Mouse (Mus musculus): ENCODE data around the gene Tubgcp4.
A peak's percentile ranks its signal among the peaks of the same experiment; 100 is the strongest.
"Not testable (repeated sequence)": the region's sequence is repeated elsewhere in the genome, so short reads cannot be mapped to it uniquely, and the experiment has no call there.

Tubgcp4 gene

GRCm38 (mm10) chr2:121170481-121170971 is at the start of gene Tubgcp4:
Tubgcp4 (plus strand) TSS chr2:121170654.
- Histone ChIP-seq H3K27me3 (ENCODE audit: control insufficient read depth, insufficient read depth, low read length, poor library complexity, severe bottlenecking) (no peaks in the 10 kb centered on the region), H3K36me3 (ENCODE audit: control insufficient read depth, insufficient read depth, low read length, poor library complexity, severe bottlenecking) (peaks cover 7% of the 10 kb centered on the region; the same call in 1 of the 2 replicates)
- peak; percentile 42 for DNase-seq (ENCODE audit: low read depth, low spot score)

DNA sequence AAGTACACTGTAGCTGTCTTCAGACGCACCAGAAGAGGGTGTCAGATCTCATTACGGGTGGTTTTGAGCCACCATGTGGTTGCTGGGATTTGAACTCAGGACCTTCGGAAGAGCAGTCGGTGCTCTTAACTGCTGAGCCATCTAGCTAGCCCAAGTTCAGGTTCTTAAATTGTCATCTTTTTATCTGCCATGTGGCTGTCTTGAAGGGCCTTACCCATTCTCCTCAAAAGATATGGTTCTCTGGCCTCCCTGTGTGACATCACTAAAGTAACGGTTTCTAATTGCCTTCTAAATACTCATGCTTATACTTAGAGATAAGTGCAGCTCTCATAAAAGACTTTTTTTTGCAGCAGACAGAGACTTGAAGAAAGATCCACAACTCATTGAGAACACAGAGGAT is 44.2 kb upstream of the Tubgcp4 start:
- not testable (repeated sequence) for H3K36me3 ChIP-seq (ENCODE audit: control insufficient read depth, insufficient read depth, low read length, poor library complexity, severe bottlenecking); DNase-seq (ENCODE audit: low read depth, low spot score); H3K27me3 ChIP-seq (ENCODE audit: control insufficient read depth, insufficient read depth, low read length, poor library complexity, severe bottlenecking)

DNA sequence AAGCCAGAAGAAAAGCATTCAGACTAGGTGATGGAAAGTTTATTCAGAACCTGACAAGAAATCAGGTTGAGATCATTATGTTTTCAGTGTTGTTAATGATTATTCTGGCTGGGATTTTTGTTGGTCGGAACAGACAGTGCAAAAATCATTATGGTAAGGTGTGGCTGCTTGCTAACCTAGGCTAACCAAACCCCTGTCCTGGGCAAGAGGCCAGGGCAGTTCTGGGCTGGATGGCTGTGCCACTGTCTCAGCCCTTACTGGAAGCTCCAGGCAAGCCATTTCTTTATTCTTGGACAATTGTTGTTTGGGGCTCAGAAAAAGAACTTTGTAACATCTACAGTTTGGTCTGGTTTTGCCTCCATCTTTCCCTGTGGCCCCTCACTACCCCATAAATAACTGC is 42.9 kb upstream of the Tubgcp4 start:
- no peak for DNase-seq (ENCODE audit: low read depth, low spot score)
- H3K36me3 ChIP-seq (ENCODE audit: control insufficient read depth, insufficient read depth, low read length, poor library complexity, severe bottlenecking), result no peaks in the 10 kb centered on the region
- H3K27me3 ChIP-seq (ENCODE audit: control insufficient read depth, insufficient read depth, low read length, poor library complexity, severe bottlenecking), result no peaks in the 10 kb centered on the region

DNA sequence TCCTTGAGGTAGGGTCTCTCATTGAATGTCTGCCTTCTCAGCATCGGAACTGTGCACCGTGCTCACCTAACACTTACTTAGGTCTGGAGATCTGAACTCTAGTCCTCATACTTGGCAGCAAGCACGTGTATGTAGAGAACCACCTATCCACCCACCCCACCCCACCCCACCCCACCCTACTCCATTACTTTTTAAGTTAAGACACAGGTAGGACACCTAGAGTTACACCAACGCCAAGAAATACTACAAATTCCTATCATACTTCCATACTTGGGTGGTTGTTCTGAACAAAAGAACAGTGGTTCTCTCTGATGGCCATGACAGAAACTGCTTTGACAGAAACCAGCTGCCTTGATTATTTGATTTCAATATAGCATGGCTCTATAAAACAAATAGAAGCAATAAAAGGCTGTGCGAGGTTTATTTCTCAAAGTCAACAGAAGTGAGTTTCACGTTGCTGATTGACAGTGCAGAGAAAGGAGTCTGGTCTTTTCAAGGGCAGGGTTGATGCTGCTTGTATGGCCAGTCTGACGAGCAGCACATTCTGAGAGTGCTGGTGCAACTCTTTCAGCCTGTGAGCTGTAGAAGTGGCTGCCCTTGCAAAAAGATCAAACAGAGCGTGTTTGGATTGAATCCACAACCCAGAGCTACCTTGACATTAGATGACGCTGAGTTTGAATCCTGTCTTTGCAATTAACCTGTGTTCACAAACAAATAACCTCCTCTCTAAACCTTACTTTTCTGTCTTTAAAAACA is 41.4 kb upstream of the Tubgcp4 start:
- no peak for DNase-seq (ENCODE audit: low read depth, low spot score)
- Histone ChIP-seq H3K27me3 (ENCODE audit: control insufficient read depth, insufficient read depth, low read length, poor library complexity, severe bottlenecking) (no peaks in the 10 kb centered on the region), H3K36me3 (ENCODE audit: control insufficient read depth, insufficient read depth, low read length, poor library complexity, severe bottlenecking) (no peaks in the 10 kb centered on the region)

DNA sequence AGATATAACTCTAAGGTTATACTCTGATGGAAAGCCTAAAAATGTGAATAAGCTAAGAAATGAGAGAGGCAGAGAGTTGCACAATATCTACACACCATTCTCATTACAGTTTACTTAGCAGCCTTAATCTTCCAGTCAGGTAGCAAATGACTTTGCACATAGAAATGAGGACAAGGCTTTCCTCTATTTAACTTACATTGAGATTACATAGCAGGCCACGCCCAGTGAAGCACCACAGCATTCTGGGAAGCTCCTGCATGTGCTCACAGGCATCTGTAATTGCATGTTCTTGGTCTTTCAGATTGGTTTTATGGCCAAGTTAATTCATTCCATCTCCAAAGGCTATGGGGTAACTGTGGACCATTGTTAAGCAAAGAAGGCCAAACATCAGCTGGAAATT is 37.6 kb upstream of the Tubgcp4 start:
- no peak for DNase-seq (ENCODE audit: low read depth, low spot score)
- no peaks in the 10 kb centered on the region for H3K27me3 ChIP-seq (ENCODE audit: control insufficient read depth, insufficient read depth, low read length, poor library complexity, severe bottlenecking)

GRCm38 (mm10) chr2:121137371-121137770 is 33.1 kb upstream of the Tubgcp4 start:
- peak; percentile 15 for DNase-seq (ENCODE audit: low read depth, low spot score)
- Histone ChIP-seq H3K36me3 (ENCODE audit: control insufficient read depth, insufficient read depth, low read length, poor library complexity, severe bottlenecking) (no peaks in the 10 kb centered on the region), H3K27me3 (ENCODE audit: control insufficient read depth, insufficient read depth, low read length, poor library complexity, severe bottlenecking) (no peaks in the 10 kb centered on the region)

More for the DNA sequence above, 37.6 kb upstream of the Tubgcp4 start:
- no peaks in the 10 kb centered on the region for H3K36me3 ChIP-seq (ENCODE audit: control insufficient read depth, insufficient read depth, low read length, poor library complexity, severe bottlenecking)

- peak; percentile 6 for DNase-seq (ENCODE audit: low read depth, low spot score)
- Histone ChIP-seq H3K27me3 (ENCODE audit: control insufficient read depth, insufficient read depth, low read length, poor library complexity, severe bottlenecking) (no peaks in the 10 kb centered on the region), H3K36me3 (ENCODE audit: control insufficient read depth, insufficient read depth, low read length, poor library complexity, severe bottlenecking) (peaks cover 2% of the 10 kb centered on the region; the same call in 1 of the 2 replicates)
These were observed 31.0 kb upstream of the Tubgcp4 start for GRCm38 (mm10) chr2:121139266-121140017.

DNA sequence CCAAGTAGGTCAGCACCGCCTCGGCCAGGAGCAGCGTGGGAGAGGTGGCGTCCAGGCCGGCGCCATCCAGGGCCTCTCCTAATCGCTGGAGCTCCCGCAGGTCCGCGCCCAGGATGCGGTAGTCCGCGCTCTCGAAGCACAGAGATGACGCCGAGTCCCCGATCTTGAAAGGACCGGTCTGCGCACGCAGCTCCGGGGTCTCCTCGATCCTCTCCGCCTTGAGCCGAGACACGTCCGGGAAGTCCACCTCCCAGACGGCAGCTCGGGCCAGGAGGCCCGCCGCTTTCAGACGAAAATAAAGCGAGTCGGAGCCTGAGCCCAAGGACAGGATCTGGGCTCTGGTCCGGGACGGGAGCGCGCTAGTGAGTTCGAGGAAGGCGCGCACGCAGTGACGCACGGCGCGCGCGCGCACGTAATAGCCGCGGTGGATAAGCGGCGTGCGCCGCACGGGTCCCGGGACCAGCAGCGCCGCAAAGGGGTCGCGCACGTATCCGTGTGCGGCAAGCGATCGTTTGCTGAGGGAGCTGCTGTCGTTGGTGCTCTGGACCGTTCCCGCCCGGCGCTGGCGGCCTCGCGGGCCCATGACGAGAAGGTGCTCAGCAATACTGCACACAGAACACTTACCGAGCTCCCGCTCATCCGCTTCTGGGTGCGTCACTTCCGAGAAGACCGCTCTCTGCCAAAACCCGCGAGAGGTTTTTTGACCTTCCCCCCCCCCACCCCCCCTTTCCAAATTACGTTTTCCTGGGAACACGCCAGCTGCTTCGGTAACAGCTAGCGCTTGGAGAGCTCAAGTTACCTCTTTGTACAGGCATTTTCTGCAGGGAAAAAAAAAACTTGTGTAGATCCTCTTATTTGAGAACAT is 30.2 kb upstream of the Tubgcp4 start, which contains the start of the genes Adal and Lcmt2:
TSS of gene Adal (plus strand) at position 411 of the 865 bp plus-strand sequence.
TSS of gene Lcmt2 (minus strand) at position 636 of the 865 bp plus-strand sequence.
- Histone ChIP-seq H3K36me3 (ENCODE audit: control insufficient read depth, insufficient read depth, low read length, poor library complexity, severe bottlenecking) (peaks cover 2% of the 10 kb centered on the region; the same call in 1 of the 2 replicates), H3K27me3 (ENCODE audit: control insufficient read depth, insufficient read depth, low read length, poor library complexity, severe bottlenecking) (no peaks in the 10 kb centered on the region)
- DNase-seq (ENCODE audit: low read depth, low spot score), result peak; percentile 86

DNA sequence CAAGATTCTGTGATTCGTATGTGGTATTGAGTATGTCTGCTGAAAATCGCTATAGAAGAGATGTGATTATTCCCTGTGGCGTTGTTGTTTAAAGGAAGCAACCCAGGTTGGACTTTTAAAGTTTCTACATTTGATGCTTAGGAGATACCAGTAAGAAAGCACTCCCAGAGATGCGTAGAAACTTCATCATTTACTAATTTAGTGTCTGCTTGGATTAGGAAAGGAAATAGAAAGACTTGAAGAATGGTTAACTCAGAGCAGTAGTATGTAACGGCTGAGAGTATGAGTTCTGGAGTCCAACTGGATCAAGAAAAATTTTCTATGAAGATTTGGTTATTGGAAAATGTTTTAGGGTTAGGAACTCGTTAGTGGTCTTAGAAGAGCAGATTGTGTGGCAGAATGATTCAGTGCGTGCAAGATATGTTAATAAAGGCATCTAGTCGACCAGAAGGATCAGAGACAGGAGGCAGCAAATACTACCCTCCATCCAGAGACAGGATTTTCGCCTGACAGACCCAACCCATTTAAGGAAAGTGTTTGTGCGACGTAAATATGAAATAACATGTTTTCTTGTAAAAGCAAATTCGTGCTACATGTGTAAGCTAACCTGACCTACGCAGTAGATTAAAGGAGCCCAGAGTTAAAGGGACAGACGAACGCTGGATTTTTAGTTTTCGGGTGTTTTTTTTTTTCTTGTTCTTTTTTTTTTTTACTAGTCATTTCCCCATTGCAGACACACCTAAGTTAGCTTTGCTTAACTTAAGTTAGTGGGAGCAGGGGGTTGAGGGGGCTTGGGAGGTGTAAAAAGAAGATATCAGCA is 29.0 kb upstream of the Tubgcp4 start:
- Histone ChIP-seq H3K36me3 (ENCODE audit: control insufficient read depth, insufficient read depth, low read length, poor library complexity, severe bottlenecking) (peaks cover 2% of the 10 kb centered on the region; the same call in 1 of the 2 replicates), H3K27me3 (ENCODE audit: control insufficient read depth, insufficient read depth, low read length, poor library complexity, severe bottlenecking) (no peaks in the 10 kb centered on the region)
- DNase-seq (ENCODE audit: low read depth, low spot score), result no peak

GRCm38 (mm10) chr2:121142415-121142814 is 28.0 kb upstream of the Tubgcp4 start:
- Histone ChIP-seq H3K36me3 (ENCODE audit: control insufficient read depth, insufficient read depth, low read length, poor library complexity, severe bottlenecking) (peaks cover 10% of the 10 kb centered on the region; the same call in 1 of the 2 replicates), H3K27me3 (ENCODE audit: control insufficient read depth, insufficient read depth, low read length, poor library complexity, severe bottlenecking) (no peaks in the 10 kb centered on the region)
- no peak for DNase-seq (ENCODE audit: low read depth, low spot score)

GRCm38 (mm10) chr2:121149679-121150078 is 20.8 kb upstream of the Tubgcp4 start:
- no peaks in the 10 kb centered on the region for H3K27me3 ChIP-seq (ENCODE audit: control insufficient read depth, insufficient read depth, low read length, poor library complexity, severe bottlenecking)
- peaks cover 8% of the 10 kb centered on the region for H3K36me3 ChIP-seq (ENCODE audit: control insufficient read depth, insufficient read depth, low read length, poor library complexity, severe bottlenecking)
- DNase-seq (ENCODE audit: low read depth, low spot score), result no peak

GRCm38 (mm10) chr2:121153100-121153499 is 17.4 kb upstream of the Tubgcp4 start:
- DNase-seq (ENCODE audit: low read depth, low spot score), result no peak
- Histone ChIP-seq H3K27me3 (ENCODE audit: control insufficient read depth, insufficient read depth, low read length, poor library complexity, severe bottlenecking) (no peaks in the 10 kb centered on the region), H3K36me3 (ENCODE audit: control insufficient read depth, insufficient read depth, low read length, poor library complexity, severe bottlenecking) (peaks cover 2% of the 10 kb centered on the region)

GRCm38 (mm10) chr2:121169173-121169572 is 1.3 kb upstream of the Tubgcp4 start:
- no peaks in the 10 kb centered on the region for H3K27me3 ChIP-seq (ENCODE audit: control insufficient read depth, insufficient read depth, low read length, poor library complexity, severe bottlenecking)
- 0 out of 2 replicates have a peak, but pooled peaks cover 5% of the 10 kb centered on the region for H3K36me3 ChIP-seq (ENCODE audit: control insufficient read depth, insufficient read depth, low read length, poor library complexity, severe bottlenecking)
- no peak for DNase-seq (ENCODE audit: low read depth, low spot score)
